Mouse (Mus musculus) heart, embryonic 13.5 days (tissue): ENCODE results near the gene Ssbp4. TPM values are rescaled to one million over a fixed set of nuclear protein-coding genes. Genes with fewer than 3 reads are reported as not detected.

ENCODE experiments used
- ATAC-seq: fragments of 200-750 bp; cut with Nextera tagmentation; 2 replicates; pipeline ENCODE4 v1.8.0; 2017; ENCODE audit warnings: moderate TSS enrichment; ENCODE audit not compliant: insufficient number of reproducible peaks, low FRiP score, low TSS enrichment; ENCODE audit errors: extremely low read depth
- H3K27ac ChIP-seq: fragments of 300-500 bp; sonication (generic); replicated peaks from 2 replicates; pipeline ENCODE4 v1.5.1; 2015; ENCODE audit warnings: moderate library complexity, mild to moderate bottlenecking, inconsistent platforms
- H3K27me3 ChIP-seq: fragments of 300-500 bp; sonication (generic); replicated peaks from 2 replicates; pipeline ENCODE4 v1.6.1; 2015; ENCODE audit warnings: mild to moderate bottlenecking, inconsistent platforms
- H3K36me3 ChIP-seq: fragments of 300-500 bp; sonication (generic); 2 replicates; pipeline ENCODE4 v1.6.1; 2015; ENCODE audit warnings: mild to moderate bottlenecking, inconsistent platforms
- H3K4me1 ChIP-seq: fragments of 300-500 bp; sonication (generic); 2 replicates; pipeline ENCODE4 v1.6.1; 2015; ENCODE audit warnings: inconsistent platforms
- H3K4me2 ChIP-seq: fragments of 300-500 bp; sonication (generic); 2 replicates; pipeline ENCODE4 v1.6.1; 2015; ENCODE audit warnings: inconsistent platforms, mild to moderate bottlenecking, moderate library complexity
- H3K4me3 ChIP-seq: fragments of 300-500 bp; sonication (generic); 2 replicates; pipeline ENCODE4 v1.5.1; 2015; ENCODE audit warnings: moderate library complexity, mild to moderate bottlenecking, inconsistent platforms
- H3K9ac ChIP-seq: fragments of 300-500 bp; sonication (generic); 2 replicates; pipeline ENCODE4 v1.6.1; 2015; ENCODE audit warnings: inconsistent platforms, mild to moderate bottlenecking, moderate library complexity
- H3K9me3 ChIP-seq: fragments of 300-500 bp; sonication (generic); 2 replicates; pipeline ENCODE4 v1.6.1; 2016; ENCODE audit warnings: inconsistent platforms
- WGBS: fragments of 180-500 bp; shearing (Covaris S2); methylation state at CpG from one replicate; pipeline ENCODE4 v1.1.7; 2015; ENCODE audit warnings: mixed read lengths; 5-methylcytosine and 5-hydroxymethylcytosine counted together
- polyA plus RNA-seq: library from polyadenylated mRNA; unstranded; fragments of >200 nt; fragmentation: Nextera tagmentation; extraction: Ambion mirVana; gene quantifications from 2 replicates; pipeline ENCODE4 v1.2.1, GENCODE M21; 2015

The Ssbp4 gene
- polyA plus RNA-seq, 1 experiment from 2014 or later: 63.3 TPM

DNA sequence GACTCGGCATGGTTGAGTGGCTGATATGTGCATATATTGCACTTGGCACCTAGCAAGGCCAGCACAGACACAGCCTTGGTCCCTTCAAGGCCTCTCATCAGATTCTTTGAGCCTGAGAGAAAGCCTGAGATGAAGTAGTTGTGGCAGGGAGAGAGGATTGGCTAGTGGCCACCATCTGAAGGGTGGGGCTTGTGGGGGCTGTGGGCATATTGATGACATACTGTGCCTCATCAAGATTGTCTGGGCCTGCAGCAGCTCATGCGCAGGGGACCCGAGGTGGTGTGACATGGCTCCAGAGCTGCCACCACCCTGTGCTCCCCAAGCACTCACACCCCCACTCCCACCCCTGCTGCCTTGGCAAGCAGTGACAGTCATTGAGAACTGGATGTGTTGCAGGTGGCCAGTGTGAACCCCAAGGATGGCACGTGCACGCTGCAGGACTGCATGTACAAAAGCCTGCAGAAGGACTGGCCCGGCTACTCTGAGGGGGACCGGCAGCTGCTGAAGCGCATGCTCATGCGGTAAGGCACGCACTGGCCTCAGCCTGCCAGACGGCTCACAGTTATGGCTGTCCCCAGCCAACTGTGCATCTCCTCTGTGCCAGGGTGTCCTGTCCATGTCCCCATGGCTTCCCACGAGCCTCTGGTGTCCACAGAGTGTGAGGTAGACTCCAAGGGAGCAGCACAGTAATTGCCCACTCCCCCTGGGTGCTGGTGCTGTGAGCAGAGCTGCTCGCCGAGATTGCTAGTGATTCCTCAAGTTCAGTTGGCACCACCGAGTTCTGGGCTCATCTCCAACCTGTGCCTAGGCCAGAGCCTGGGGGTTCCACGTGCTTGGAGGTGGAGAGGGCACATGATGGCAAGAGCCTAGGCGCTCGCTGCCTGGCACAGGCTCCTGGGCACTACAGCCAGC is 24.9 kb downstream of the Ssbp4 start:
- Histone ChIP-seq H3K4me3 (no peak overlapping the region), H3K27ac (no peak overlapping the region), H3K9ac (no peak overlapping the region), H3K4me2 (no peak overlapping the region), H3K27me3 (no peaks in the 10 kb centered on the region), H3K9me3 (no peaks in the 10 kb centered on the region), H3K36me3 (peaks cover 95% of the 10 kb centered on the region), H3K4me1 (peaks cover 8% of the 10 kb centered on the region)
- 90% methylated on average over 18 of the region's 18 CpGs for WGBS
- no peak for ATAC-seq

- peaks cover 71% of the 10 kb centered on the region for H3K36me3 ChIP-seq
- H3K9ac ChIP-seq: no peak overlapping the region
- WGBS: 91% methylated on average over 3 of the region's 3 CpGs
- H3K4me3 ChIP-seq: no peak overlapping the region
- H3K27me3 ChIP-seq: no peaks in the 10 kb centered on the region
- H3K4me2 ChIP-seq: no peak overlapping the region
- peaks cover 12% of the 10 kb centered on the region for H3K4me1 ChIP-seq
- no peak overlapping the region for H3K27ac ChIP-seq
- no peak for ATAC-seq
- no peaks in the 10 kb centered on the region for H3K9me3 ChIP-seq
Observed at GRCm38 (mm10) chr8:70577207-70577606, 31.5 kb downstream of the Ssbp4 start.

GRCm38 (mm10) chr8:70574915-70575314 is 33.8 kb downstream of the Ssbp4 start:
- Histone ChIP-seq H3K4me1 (peaks cover 32% of the 10 kb centered on the region), H3K4me2 (no peak overlapping the region), H3K9me3 (no peaks in the 10 kb centered on the region), H3K27me3 (no peaks in the 10 kb centered on the region), H3K4me3 (no peak overlapping the region), H3K27ac (peak overlapping the region; percentile 37; the same call in 1 of the 2 replicates), H3K36me3 (peaks cover 48% of the 10 kb centered on the region), H3K9ac (no peak overlapping the region)
- no peak for ATAC-seq
- WGBS: 41% methylated on average over 4 of the region's 4 CpGs

DNA sequence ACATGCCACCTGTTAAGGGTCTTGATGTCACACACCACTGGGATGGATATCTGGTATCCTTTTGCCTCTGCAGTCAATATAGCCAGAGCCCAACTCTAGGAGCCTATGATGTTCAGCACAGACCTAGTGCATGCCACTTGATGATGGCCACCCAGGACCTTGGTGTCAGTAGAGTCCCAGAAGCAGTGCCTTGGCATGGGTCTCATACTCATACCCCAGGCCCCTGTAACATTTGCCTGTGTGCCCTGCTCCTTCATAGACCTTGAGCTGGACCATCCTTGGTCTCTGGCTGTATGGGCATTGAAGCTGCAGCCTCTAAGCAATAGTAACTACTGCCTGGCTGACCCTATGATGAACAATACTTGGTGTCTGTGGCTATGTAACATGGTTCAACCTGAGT is 34.4 kb downstream of the Ssbp4 start:
- peaks cover 36% of the 10 kb centered on the region for H3K4me1 ChIP-seq
- H3K9ac ChIP-seq: no peak overlapping the region
- peak overlapping the region; percentile 37 for H3K27ac ChIP-seq
- H3K36me3 ChIP-seq: peaks cover 45% of the 10 kb centered on the region
- H3K4me2 ChIP-seq: no peak overlapping the region
- ATAC-seq: no peak
- H3K9me3 ChIP-seq: no peaks in the 10 kb centered on the region
- H3K27me3 ChIP-seq: no peaks in the 10 kb centered on the region
- no peak overlapping the region for H3K4me3 ChIP-seq

DNA sequence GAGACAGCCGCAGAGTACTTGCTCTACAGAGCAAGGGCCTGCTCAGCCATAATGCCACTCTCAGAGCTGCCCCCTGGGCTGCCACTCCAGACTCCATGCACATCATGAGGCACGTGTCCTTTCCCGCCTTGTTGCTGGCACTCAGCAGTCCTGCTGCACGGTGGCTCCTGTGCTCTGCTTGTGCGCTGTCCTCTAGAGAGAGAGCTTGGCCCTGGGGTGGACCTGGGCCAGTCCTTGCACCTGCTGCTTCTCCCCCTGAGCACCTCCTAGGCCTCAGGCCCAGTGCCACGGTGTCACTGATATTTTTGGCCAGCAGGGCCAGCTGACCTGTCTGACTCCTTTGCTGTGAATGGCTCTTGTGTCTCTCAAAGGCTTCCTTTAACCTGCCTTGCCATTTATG is 37.7 kb downstream of the Ssbp4 start:
- no peak overlapping the region for H3K4me2 ChIP-seq
- no peak overlapping the region for H3K4me3 ChIP-seq
- peaks cover 47% of the 10 kb centered on the region for H3K4me1 ChIP-seq
- peaks cover 23% of the 10 kb centered on the region for H3K36me3 ChIP-seq
- H3K27me3 ChIP-seq: no peaks in the 10 kb centered on the region
- H3K27ac ChIP-seq: peak overlapping the region; percentile 73
- no peak for ATAC-seq
- H3K9me3 ChIP-seq: no peaks in the 10 kb centered on the region
- 62% methylated on average over 6 of the region's 6 CpGs for WGBS
- peak overlapping the region; percentile 47; the same call in 1 of the 2 replicates for H3K9ac ChIP-seq

DNA sequence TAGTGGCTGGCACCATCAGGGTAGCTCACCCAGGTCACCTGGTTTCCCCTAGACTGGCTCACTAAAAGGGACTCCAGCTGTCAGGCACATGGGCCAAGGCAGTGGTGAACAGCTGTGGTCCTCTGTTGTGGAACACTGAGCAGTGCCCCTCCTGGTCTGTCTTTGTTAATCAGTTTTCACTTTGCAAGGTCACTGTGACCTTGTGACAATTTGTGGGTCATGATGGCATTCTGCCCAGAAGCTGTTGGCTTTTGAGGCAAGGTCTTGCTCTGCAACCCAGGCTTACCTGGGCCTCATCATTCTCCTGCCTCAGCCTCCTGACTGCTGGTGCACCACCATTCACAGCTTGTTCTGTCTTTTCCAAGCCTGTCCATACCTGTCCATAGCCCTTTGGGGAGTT is 38.3 kb downstream of the Ssbp4 start:
- Histone ChIP-seq H3K4me1 (peaks cover 54% of the 10 kb centered on the region), H3K9me3 (no peaks in the 10 kb centered on the region), H3K27me3 (no peaks in the 10 kb centered on the region), H3K27ac (peak overlapping the region; percentile 73), H3K4me3 (no peak overlapping the region), H3K4me2 (no peak overlapping the region), H3K36me3 (peaks cover 20% of the 10 kb centered on the region), H3K9ac (no peak overlapping the region)
- ATAC-seq: no peak

DNA sequence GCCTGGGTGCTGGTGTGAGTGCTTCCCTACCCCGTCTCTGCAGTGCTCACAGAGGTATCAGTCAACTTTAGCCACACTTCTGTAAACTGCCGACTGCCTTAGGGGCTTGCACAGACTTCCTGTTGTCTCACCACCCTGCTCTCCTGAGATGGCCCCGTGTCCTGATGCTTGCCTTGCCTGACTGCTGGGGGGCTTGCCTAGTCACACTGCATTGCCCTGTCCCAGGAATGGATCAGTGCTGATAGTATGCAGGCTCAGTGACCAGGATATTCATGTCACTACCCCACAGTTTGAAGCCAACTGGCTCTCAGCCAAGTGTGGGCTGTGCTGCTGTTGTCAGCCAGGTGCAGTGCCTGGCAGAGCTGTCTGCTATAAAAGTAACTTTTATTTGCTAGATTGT is 43.1 kb downstream of the Ssbp4 start:
- Histone ChIP-seq H3K9me3 (no peaks in the 10 kb centered on the region), H3K27ac (peak overlapping the region; percentile 68), H3K4me1 (peaks cover 70% of the 10 kb centered on the region), H3K27me3 (no peaks in the 10 kb centered on the region), H3K4me2 (no peak overlapping the region), H3K36me3 (no peaks in the 10 kb centered on the region), H3K4me3 (no peak overlapping the region), H3K9ac (no peak overlapping the region)
- 28% methylated on average over 3 of the region's 3 CpGs for WGBS
- no peak for ATAC-seq

GRCm38 (mm10) chr8:70564696-70565235 is 43.9 kb downstream of the Ssbp4 start:
- H3K9me3 ChIP-seq: no peaks in the 10 kb centered on the region
- H3K4me3 ChIP-seq: no peak overlapping the region
- no peak overlapping the region for H3K4me2 ChIP-seq
- H3K36me3 ChIP-seq: no peaks in the 10 kb centered on the region
- 65% methylated on average over 3 of the region's 3 CpGs for WGBS
- peak overlapping the region; percentile 26 for H3K27ac ChIP-seq
- ATAC-seq: no peak
- H3K27me3 ChIP-seq: no peaks in the 10 kb centered on the region
- H3K9ac ChIP-seq: peak overlapping the region; percentile 51; the same call in 1 of the 2 replicates
- peaks cover 70% of the 10 kb centered on the region for H3K4me1 ChIP-seq

GRCm38 (mm10) chr8:70563763-70564387 is 44.8 kb downstream of the Ssbp4 start:
- no peaks in the 10 kb centered on the region for H3K9me3 ChIP-seq
- 88% methylated on average over 6 of the region's 6 CpGs for WGBS
- no peak overlapping the region for H3K4me3 ChIP-seq
- no peak for ATAC-seq
- no peak overlapping the region for H3K9ac ChIP-seq
- no peaks in the 10 kb centered on the region for H3K36me3 ChIP-seq
- H3K4me2 ChIP-seq: no peak overlapping the region
- no peak overlapping the region for H3K27ac ChIP-seq
- H3K4me1 ChIP-seq: peaks cover 73% of the 10 kb centered on the region
- H3K27me3 ChIP-seq: no peaks in the 10 kb centered on the region

- 59% methylated on average over 3 of the region's 3 CpGs for WGBS
- Histone ChIP-seq H3K4me2 (no peak overlapping the region), H3K36me3 (no peaks in the 10 kb centered on the region), H3K27ac (no peak overlapping the region), H3K4me1 (peaks cover 83% of the 10 kb centered on the region), H3K9ac (no peak overlapping the region), H3K9me3 (no peaks in the 10 kb centered on the region), H3K4me3 (no peak overlapping the region), H3K27me3 (no peaks in the 10 kb centered on the region)
- ATAC-seq: no peak
Observed at GRCm38 (mm10) chr8:70562802-70563201, 45.9 kb downstream of the Ssbp4 start.

- 42% methylated on average over 7 of the region's 7 CpGs for WGBS
- H3K4me3 ChIP-seq: no peak overlapping the region
- peaks cover 89% of the 10 kb centered on the region for H3K4me1 ChIP-seq
- H3K27ac ChIP-seq: peak overlapping the region; percentile 74
- peak overlapping the region; percentile 51 for H3K9ac ChIP-seq
- ATAC-seq: no peak
- H3K4me2 ChIP-seq: no peak overlapping the region
- H3K27me3 ChIP-seq: no peaks in the 10 kb centered on the region
- no peaks in the 10 kb centered on the region for H3K9me3 ChIP-seq
- H3K36me3 ChIP-seq: no peaks in the 10 kb centered on the region
Observed at GRCm38 (mm10) chr8:70561809-70562535, 46.7 kb downstream of the Ssbp4 start.
